Mouse (Mus musculus) forelimb bud, embryonic 11.5 days (tissue): ENCODE data around the gene Gm20605.

Experiments used
- DNase-seq: peaks from one replicate; pipeline ENCODE4 v3.0.0-alpha.2; 2012; ENCODE audit warnings: low read depth, low spot score

Gm20605 gene

GRCm38 (mm10) chr5:137628498-137629305 is at the start of gene Gm20605, which contains the start of the genes Fbxo24 and Lrch4:
Gene Gm20605, plus strand, starts transcription at chr5:137629175.
Gene Fbxo24, minus strand, starts transcription at chr5:137629002.
Gene Lrch4, plus strand, starts transcription at chr5:137629121.
- peak; percentile 100 for DNase-seq

GRCm38 (mm10) chr5:137580246-137580645 is 48.7 kb upstream of the Gm20605 start:
- no peak for DNase-seq

DNA sequence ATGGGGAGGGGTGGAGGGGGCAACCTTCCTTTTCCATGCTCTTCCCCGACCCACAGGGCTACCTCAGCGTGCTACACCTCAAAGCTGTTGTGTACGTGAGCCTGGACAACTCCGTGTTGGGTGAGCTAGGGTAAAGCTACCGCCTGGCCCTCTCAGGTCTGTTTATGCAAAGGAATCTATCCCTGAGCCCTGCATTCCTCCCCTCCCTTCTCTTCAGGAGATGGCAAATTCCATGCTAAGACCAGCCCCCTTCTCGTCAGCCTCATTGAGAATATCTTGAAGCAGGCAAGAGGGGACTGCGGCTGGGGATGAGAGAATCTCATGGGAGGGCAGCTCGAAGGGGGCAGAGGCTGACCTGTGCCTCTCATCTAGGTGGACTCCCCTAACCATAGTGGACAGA is 46.3 kb upstream of the Gm20605 start:
- no peak for DNase-seq

DNA sequence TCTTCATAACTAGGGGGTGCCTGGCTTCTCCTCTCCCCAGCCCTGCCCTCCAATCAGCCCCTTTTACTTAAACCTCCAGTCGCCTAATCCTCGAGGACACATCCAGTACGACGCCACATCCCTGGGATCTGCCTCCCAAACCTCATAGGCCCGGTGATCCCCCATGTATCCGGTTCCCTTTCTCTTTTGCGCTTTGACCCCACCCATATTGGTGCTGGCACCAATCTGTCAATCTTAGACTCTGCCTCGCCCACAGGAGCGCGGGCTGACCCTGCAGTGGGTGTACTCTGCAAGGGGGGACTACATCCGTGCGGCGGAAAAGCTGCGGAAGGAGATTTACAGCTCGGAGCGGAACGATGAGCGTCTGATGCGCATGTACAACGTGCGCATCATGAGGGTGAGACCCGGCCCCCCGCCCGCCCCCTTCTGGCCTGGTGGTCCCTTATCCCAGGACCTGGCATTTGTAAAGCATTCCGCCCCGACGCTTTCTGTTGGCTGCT is 45.3 kb upstream of the Gm20605 start:
- DNase-seq = peak; percentile 12

DNA sequence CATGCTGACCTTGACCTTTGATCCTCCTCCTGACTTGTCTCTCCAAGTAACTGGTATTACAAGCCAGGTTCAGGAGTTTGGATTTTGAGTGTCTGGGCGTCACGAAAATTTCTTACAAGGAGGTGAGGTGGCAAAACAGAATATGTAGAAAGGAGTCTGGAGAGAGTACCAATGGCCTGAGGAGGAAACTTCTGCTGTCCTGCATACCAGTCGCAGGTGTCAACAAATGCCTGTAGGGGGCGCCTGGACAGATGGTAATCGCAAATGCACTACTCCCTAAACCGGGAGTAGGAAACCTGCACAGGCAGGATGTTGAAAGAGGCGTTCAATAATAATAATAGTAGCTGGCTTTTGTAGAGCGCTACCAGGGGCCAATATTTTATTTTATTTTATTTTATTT is 44.0 kb upstream of the Gm20605 start:
- DNase-seq = peak; percentile 65

GRCm38 (mm10) chr5:137590507-137590906 is 38.5 kb upstream of the Gm20605 start:
- DNase-seq = no peak

GRCm38 (mm10) chr5:137595921-137596320 is 33.1 kb upstream of the Gm20605 start:
- DNase-seq = no peak

DNA sequence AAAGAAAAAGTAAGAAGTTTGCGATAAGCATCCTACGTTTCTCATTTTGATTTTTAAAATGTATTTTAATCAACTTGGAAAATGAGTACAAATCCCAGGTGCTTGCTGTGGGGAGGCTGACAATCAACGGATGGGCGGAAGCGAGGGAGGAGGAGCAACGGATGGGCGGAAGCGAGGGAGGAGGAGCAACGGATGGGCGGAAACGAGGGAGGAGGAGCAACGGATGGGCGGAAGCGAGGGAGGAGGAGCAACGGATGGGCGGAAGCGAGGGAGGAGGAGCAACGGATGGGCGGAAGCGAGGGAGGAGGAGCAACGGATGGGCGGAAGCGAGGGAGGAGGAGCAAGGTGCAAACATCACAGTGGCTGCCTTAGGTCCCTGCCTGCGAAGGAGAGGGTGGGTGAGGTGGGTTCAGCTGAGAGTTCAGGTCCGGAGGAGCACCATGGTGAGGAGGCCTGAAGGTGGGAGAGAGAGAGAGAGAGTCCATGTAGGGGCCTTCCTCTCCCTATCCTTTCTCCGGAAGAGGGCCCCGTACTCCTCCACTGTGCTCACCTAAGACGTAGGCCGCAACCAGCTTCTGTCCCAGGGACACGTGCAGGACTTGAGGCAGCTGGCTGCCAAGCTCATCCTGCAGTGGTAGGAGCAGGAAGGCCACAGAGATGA is 32.2 kb upstream of the Gm20605 start:
- no peak for DNase-seq

DNA sequence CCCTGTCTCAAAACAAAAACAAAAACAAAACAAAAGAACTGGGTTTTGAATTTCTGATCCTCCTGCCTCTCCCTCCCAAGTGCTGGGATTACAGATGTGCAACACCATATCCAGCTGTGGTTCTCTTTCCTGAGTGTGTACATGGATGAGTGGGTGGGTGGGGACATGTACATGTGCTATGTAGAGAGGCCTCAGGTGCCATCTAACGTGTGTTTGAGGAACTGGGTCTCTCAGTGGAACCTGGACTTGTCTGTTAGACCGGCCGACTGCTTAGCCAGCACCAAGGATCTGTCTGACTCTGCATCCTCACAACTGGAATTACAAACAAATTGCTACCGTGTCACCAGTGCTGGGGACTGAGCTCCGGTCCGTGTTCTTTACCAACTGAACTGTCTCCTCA is 31.4 kb upstream of the Gm20605 start:
- DNase-seq = no peak

DNA sequence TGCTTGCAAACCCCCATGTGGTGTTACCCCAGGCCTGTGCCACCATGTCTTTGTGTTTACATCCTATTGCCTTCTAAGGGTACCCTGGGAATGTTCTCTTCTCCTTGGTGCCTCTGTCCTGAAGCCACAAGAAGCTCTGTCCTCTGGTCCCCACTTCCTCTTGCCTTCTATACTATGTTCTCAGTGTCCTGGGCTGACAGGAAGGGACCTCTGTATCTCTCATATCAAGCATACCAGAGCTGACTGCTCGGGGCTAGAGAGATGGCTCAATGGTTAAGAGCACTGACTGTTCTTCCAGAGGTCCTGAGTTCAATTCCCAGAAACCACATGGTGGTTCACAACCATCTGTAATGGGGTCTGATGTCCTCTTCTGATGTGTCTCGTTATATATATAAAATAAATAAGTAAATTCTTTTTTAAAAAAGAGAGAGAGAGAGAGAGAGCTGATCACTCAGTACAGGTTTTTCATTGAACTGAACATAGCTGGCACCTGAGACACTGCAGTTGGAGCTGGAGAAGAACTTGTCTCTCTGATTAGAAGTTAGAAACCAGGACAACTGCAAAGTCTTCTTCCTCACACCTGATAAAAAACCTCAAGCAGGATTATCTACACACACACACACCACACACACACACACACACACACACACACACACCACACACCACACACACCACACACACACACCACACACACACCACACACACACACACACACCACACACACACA is 30.7 kb upstream of the Gm20605 start:
- DNase-seq = no peak

DNA sequence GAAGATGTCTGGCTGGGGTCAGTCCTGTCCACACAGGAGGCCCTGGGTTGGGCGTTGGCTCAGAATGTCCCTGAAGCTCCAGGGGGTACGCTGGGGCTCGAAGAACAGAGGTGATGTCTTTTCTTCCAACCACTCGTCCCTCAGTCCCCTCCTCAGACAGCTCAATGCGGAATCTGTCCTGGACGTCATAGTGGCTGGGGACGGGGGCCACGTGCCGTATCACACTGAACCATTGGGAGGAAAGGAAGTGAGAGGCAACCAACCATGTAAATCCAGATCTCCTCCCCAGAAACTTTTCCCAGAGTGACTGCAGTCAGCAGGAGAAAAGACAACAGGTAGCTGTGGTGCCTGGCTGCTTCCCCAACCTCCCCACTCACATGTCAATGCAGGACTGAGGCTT is 29.4 kb upstream of the Gm20605 start:
- no peak for DNase-seq

DNA sequence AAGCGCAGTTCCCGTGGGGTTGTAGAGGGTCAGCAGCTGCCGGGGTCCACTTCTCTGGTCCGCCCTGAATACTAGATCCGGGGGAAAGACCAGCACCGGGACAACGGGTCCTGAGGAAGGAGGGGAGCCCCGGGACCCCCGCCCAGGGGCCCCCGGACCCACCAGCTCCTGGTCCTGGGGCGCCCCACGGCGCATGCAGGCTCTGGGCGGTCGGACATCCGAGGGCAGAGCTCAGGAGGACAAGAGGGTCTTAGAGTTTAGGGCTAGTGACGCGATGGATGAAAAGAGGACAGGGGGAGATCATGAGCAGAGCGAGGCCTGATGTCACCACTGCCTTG is 28.7 kb upstream of the Gm20605 start:
- no peak for DNase-seq

GRCm38 (mm10) chr5:137600619-137601364 is 28.2 kb upstream of the Gm20605 start, which contains the start of gene Mospd3:
Gene Mospd3, minus strand, starts transcription at chr5:137601058.
- DNase-seq = peak; percentile 98

- peak; percentile 33 for DNase-seq
Measured at GRCm38 (mm10) chr5:137601365-137601729, 27.6 kb upstream of the Gm20605 start.

DNA sequence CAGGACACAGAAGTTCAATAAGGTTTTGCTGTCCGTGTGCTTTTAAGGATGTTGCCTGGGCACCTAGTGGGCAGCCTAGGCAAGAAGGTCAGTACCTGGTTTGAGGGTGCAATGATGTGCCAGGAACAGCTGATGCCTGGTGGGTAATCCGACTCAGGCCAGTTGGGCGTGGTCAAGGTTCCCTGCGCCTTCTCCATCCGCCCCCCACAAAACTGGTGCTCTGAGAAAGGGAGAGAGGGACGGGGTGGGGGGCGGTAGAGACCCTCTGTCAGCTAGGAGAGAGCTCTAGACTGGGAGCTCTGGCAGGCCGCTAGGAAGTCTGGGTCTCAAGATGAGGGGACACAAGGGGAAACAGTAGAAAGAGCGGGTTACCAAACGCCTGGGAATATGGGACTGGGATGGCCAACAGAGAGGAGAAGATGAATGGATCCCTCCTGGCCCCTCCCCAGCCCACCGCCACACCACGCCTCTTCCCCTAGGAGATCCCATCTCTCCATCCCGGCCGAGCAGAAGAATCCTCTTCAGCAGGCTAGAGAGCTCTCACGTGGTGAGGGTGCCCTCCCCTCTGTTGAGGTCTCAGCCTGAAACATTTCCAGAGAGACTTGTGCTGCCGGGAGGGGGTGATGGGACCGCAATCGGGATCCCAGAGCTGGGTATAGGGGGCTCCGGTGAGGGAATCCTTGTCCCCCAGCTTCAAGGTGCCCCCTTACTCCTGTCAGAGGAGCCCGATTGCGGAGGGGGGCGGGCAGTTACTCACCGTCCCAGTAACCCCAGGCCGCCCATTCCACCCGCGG is 20.9 kb upstream of the Gm20605 start:
- no peak for DNase-seq

GRCm38 (mm10) chr5:137608654-137609190 is 20.3 kb upstream of the Gm20605 start:
- no peak for DNase-seq

GRCm38 (mm10) chr5:137609292-137609691 is 19.7 kb upstream of the Gm20605 start:
- no peak for DNase-seq

GRCm38 (mm10) chr5:137610056-137610455 is 18.9 kb upstream of the Gm20605 start:
- DNase-seq = no peak

DNA sequence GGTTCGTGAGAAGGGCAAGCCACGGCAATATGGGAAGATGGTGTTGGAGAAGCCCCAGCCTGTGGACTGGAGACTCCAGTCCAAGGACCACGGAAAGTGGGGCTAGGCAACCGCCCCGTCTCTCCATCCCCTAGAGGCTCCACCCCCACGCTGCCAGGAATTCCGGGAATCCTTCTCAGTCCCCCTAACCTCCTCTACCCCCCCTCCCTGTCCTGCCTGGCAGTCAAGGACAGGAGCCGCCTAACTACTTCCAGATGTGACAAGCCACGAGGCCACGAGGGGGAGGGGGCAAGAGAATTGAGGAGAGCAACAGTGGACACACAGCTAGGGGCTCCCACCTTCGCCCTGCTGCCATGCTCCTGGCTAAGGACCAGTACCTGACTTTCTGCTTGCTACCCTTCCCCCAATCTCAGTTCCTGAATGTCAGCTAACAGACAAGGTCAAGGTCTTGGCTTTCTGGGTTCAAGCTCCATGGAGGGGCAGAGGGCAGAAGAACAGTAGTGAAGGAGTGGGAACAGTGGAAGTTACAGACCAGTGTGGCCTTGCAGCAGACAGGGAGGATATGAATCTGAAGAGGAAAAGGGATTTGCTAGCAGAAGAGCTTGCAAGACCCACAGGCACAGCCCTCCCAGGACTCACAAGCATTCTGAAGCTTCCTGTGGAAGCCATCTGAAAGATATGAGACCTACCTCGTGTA is 18.3 kb upstream of the Gm20605 start:
- DNase-seq = peak; percentile 96

DNA sequence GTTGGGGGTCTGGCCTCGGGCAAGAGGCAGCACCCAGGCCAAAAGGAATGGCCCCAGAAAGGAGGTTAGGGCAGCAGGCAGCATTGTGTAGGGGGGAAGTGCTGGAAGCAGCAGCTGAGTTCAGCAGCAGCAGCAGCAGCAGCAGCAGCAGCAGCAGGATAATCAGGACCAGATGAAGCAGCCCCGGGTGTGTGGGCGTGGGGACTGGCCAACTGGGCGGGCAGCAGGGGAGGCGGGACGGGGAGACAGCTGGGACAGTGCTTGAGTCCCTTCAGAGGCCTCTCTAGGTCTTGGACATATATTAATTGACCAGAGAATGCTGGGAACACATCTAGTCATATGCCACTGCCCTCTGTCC is 17.8 kb upstream of the Gm20605 start:
- peak; percentile 77 for DNase-seq
